Mouse (Mus musculus): ENCODE results near the gene Igf1.

- TF ChIP-seq CTCF (IDR thresholded peaks at IDR 0.05; ENCODE audit: borderline replicate concordance, extremely low read depth, insufficient read depth, insufficient read length) (no peak), POLR2A (IDR thresholded peaks at IDR 0.05; ENCODE audit: borderline replicate concordance, extremely low read depth, insufficient read depth, insufficient read length, poor library complexity, severe bottlenecking) (no peak)
These were observed 2.5 kb upstream of the Igf1 start for GRCm38 (mm10) chr10:87855423-87856122.
